Mouse (Mus musculus): ENCODE results near the gene Cpne5. TPM values are rescaled to one million over a fixed set of nuclear protein-coding genes. Genes with fewer than 3 reads are reported as not detected.
"Not testable (repeated sequence)": the region's sequence is repeated elsewhere in the genome, so short reads cannot be mapped to it uniquely, and the experiment has no call there.

Cpne5 gene
- 1.3 and 1.9 TPM in 2 replicates for total RNA-seq (2017)

- no peak for ATAC-seq (replicated peaks in 1 of 2; ENCODE audit: insufficient read depth in 1 of 2, low FRiP score in 2 of 2, low TSS enrichment in 1 of 2, low read depth in 1 of 2, poor library complexity in 2 of 2, severe bottlenecking in 2 of 2)
Measured at GRCm38 (mm10) chr17:29237772-29238420, at the start of gene Cpne5. Gene Cpne5 (minus strand): TSS chr17:29238167.

GRCm38 (mm10) chr17:29282216-29282952 lies 44.4 kb upstream of the Cpne5 start:
- ATAC-seq (replicated peaks in 1 of 2; ENCODE audit: insufficient read depth in 1 of 2, low FRiP score in 2 of 2, low TSS enrichment in 1 of 2, low read depth in 1 of 2, poor library complexity in 2 of 2, severe bottlenecking in 2 of 2), result no peak

- ATAC-seq (replicated peaks in 1 of 2; ENCODE audit: insufficient read depth in 1 of 2, low FRiP score in 2 of 2, low TSS enrichment in 1 of 2, low read depth in 1 of 2, poor library complexity in 2 of 2, severe bottlenecking in 2 of 2), result no peak
Measured at GRCm38 (mm10) chr17:29281541-29281940, 43.6 kb upstream of the Cpne5 start.

DNA sequence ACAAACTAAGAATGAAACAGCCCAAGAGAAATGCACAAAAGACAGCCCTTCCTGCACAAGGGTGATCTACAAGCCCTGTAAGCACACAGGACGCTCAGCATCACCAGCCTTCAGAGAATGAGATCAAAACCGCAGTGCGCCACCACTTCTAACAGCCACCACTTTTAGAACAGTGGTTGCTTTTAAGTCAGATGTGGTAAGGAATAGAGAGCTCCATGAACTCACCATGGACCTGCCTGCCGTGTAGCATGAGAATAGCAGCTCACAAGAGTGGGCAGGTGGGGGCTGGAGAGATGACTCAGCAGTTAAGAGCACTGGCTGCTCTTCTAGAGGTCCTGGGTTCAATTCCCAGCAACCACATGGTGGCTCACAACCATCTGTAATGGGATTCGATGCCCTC lies 42.5 kb upstream of the Cpne5 start:
- ATAC-seq (replicated peaks in 1 of 2; ENCODE audit: insufficient read depth in 1 of 2, low FRiP score in 2 of 2, low TSS enrichment in 1 of 2, low read depth in 1 of 2, poor library complexity in 2 of 2, severe bottlenecking in 2 of 2), result no peak

DNA sequence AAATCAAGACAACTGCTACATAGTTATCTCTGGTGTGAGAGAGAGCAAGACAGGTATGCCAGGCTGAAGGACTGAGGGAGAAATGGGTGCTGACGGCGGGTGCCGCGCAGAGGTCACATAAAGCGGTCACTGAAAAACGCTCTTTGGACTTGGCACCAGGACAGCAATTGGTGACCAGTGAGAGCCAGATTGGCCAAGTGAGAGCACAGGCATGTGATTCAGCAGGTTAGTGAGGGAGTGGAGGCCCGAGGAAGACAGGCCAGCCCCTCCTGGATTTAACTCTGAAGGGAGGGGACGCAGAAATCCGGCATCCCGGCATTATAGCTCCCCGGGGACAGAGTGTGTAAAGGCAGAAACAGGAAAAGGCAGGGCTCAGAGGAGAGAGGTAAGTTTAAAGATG lies 35.9 kb upstream of the Cpne5 start:
- no peak for ATAC-seq (replicated peaks in 1 of 2; ENCODE audit: insufficient read depth in 1 of 2, low FRiP score in 2 of 2, low TSS enrichment in 1 of 2, low read depth in 1 of 2, poor library complexity in 2 of 2, severe bottlenecking in 2 of 2)

- no peak for ATAC-seq (replicated peaks in 1 of 2; ENCODE audit: insufficient read depth in 1 of 2, low FRiP score in 2 of 2, low TSS enrichment in 1 of 2, low read depth in 1 of 2, poor library complexity in 2 of 2, severe bottlenecking in 2 of 2)
Measured at GRCm38 (mm10) chr17:29273156-29273555, 35.2 kb upstream of the Cpne5 start.

DNA sequence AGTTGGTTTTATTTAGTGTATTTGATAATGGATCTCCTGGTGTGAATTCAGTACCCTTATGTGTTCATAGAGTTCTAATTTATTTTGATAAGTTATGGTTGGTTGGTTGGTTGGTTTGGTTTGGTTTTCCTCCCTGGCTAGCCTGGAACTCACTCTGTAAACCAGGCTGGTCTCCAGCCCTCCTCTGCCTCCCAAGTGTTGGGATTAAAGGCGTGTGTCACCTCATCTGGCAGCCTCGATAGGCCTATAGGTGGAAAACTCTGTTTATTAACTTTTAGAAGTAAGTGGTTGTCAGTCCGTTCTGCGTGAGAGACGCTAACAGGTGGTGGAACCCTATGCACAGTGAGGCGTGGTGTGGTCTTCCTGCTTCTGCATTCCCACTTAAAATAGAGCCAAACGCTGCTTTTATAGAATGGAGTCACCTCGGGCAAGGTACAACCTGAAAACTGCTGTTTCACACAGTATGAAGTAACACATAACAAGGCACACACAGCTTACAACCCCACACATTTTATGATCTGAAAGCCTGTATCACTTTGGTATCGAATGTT lies 32.3 kb upstream of the Cpne5 start:
- ATAC-seq (replicated peaks in 1 of 2; ENCODE audit: insufficient read depth in 1 of 2, low FRiP score in 2 of 2, low TSS enrichment in 1 of 2, low read depth in 1 of 2, poor library complexity in 2 of 2, severe bottlenecking in 2 of 2), result no peak

DNA sequence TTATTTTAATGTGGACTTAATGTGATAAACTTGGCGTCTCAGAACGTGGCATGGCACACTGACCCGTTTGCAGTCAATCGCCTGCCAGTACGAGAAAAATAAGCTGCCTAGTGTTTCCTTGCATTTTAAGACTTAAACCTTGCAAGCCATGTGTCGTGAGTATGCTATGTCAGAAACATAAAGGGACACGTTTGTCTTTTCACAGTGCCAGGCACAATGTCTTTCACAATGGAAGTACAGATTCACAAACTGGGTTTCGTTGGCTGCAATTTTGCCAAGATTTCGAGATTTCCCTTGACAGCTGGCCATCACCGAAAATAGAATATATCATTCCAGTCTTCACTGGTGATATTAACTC lies 31.4 kb upstream of the Cpne5 start:
- ATAC-seq (replicated peaks in 1 of 2; ENCODE audit: insufficient read depth in 1 of 2, low FRiP score in 2 of 2, low TSS enrichment in 1 of 2, low read depth in 1 of 2, poor library complexity in 2 of 2, severe bottlenecking in 2 of 2), result no peak

DNA sequence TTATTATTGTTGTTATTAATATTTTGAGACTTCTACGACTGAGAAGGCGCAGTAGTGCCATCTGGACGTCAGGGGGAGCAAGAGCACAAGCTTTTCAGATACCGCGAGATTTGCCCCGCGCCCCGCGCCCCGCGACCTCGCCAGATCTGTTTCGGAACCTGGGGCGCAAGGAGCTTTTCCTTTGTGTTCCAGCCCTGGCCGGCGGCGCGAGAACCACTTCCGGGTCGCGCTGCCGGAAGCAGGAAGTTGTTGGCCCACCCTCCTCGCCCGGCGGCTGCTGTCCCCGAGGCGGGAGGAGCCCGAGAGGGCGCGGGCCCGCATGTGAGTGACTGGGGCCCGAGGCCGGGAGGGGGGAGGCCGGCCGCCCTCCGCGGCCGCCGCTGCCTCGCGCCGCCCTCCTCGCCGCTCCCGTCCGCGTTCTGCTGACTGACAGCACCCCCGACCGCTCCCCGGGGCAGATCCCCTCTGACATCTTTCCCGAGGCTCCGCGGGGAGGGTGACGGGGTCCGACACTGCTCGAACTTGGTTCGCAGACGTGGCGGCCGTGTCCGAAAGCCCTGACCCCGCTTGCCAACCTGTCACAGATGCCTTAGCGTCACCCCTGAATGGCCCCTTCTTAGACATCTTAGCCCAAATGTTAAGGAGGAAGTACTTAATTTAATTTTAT lies 30.8 kb upstream of the Cpne5 start, which contains the start of gene BC004004:
Gene BC004004 (plus strand): TSS at position 107 of the 667 bp plus-strand sequence.
- ATAC-seq (replicated peaks in 1 of 2; ENCODE audit: insufficient read depth in 1 of 2, low FRiP score in 2 of 2, low TSS enrichment in 1 of 2, low read depth in 1 of 2, poor library complexity in 2 of 2, severe bottlenecking in 2 of 2), result peak; percentile 89 to 92

- ATAC-seq (replicated peaks in 1 of 2; ENCODE audit: insufficient read depth in 1 of 2, low FRiP score in 2 of 2, low TSS enrichment in 1 of 2, low read depth in 1 of 2, poor library complexity in 2 of 2, severe bottlenecking in 2 of 2), result no peak
Measured at GRCm38 (mm10) chr17:29267931-29268681, 30.1 kb upstream of the Cpne5 start.

GRCm38 (mm10) chr17:29267040-29267439 lies 29.1 kb upstream of the Cpne5 start:
- not testable (repeated sequence) for ATAC-seq (replicated peaks in 1 of 2; ENCODE audit: insufficient read depth in 1 of 2, low FRiP score in 2 of 2, low TSS enrichment in 1 of 2, low read depth in 1 of 2, poor library complexity in 2 of 2, severe bottlenecking in 2 of 2)

DNA sequence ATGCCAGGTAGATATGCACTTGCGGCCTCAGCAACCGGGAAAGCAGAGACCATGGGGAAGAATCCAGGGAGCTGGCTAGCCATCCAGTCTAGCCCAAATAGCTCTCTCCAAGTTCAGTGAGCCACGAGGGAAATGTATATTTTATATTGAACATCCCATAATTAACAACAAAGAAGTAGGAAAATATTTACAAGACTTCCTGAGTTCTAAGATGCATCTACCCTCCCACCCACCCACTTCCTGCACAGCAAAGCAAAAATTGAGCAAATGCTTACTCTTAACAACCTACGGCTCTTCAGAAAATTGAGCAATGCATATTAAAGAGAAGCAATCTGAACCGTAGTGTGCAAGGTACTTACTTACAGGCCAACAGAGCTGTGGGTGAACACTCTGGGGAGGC lies 26.8 kb upstream of the Cpne5 start:
- no peak for ATAC-seq (replicated peaks in 1 of 2; ENCODE audit: insufficient read depth in 1 of 2, low FRiP score in 2 of 2, low TSS enrichment in 1 of 2, low read depth in 1 of 2, poor library complexity in 2 of 2, severe bottlenecking in 2 of 2)

DNA sequence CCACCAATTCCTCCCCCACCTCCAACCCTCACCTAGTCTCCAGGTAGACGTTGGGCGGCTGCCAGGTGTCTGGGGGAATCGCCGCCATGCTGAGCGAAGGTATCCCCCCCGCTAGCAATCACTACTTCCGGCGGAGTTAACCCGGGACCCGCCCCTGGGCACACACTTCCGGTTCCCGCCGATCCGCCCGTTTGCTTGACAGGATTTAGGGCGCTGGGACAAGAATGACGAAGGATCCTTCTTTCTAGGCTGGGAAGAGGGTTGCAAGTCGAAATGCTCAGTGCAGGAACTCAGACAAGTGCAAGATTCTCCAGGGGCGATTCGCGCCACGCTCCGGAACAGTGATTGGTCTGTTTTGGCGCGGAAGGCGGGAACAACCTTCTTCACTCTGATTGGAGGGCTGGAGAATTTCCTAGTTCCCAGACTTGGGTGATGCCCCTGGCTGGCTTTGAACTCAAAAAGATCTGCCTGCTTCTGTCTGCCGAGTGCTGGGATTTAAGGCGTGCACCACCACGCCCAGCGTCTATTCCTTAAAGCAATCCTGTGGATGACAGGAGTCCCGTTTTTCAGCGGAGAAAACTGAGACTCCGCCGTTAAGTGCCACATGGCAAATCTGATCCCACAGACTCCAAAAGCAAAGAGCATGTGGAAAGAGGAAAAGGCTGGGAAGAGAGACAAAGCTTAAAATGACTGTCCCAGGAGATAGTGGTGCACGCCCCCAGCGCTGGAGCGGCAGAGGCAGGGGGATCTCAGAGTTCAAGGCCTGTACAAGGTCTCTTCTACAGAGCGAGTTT lies 26.1 kb upstream of the Cpne5 start, which contains the start of gene Ppil1:
Gene Ppil1 (minus strand): TSS at position 347 of the 794 bp plus-strand sequence.
- peak; percentile 56 to 67 for ATAC-seq (replicated peaks in 1 of 2; ENCODE audit: insufficient read depth in 1 of 2, low FRiP score in 2 of 2, low TSS enrichment in 1 of 2, low read depth in 1 of 2, poor library complexity in 2 of 2, severe bottlenecking in 2 of 2)

DNA sequence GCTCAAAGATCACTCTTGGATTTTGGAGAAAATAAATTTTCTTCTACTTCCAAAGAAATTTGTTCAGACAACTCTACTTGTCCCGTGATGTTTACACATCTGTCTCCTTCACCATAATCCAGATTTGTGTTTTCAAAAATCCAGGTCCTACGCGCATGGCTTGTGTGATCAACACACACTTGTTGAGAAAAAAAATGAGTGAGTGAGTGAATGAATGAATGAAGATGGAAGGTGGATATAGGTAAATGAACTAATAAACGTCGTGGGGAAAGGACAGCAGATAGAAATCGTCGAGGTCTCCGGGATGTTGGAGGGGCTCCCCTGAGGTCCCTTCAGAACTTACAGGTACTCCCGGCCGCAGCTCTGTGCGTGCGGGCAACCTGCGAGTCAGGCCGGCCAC lies 25.4 kb upstream of the Cpne5 start:
- 0 out of 4 replicates have a peak, but pooled peaks of 1 of the 2 experiments have one; percentile 4 for ATAC-seq (replicated peaks in 1 of 2; ENCODE audit: insufficient read depth in 1 of 2, low FRiP score in 2 of 2, low TSS enrichment in 1 of 2, low read depth in 1 of 2, poor library complexity in 2 of 2, severe bottlenecking in 2 of 2)

GRCm38 (mm10) chr17:29262259-29262649 lies 24.3 kb upstream of the Cpne5 start:
- no peak for ATAC-seq (replicated peaks in 1 of 2; ENCODE audit: insufficient read depth in 1 of 2, low FRiP score in 2 of 2, low TSS enrichment in 1 of 2, low read depth in 1 of 2, poor library complexity in 2 of 2, severe bottlenecking in 2 of 2)

DNA sequence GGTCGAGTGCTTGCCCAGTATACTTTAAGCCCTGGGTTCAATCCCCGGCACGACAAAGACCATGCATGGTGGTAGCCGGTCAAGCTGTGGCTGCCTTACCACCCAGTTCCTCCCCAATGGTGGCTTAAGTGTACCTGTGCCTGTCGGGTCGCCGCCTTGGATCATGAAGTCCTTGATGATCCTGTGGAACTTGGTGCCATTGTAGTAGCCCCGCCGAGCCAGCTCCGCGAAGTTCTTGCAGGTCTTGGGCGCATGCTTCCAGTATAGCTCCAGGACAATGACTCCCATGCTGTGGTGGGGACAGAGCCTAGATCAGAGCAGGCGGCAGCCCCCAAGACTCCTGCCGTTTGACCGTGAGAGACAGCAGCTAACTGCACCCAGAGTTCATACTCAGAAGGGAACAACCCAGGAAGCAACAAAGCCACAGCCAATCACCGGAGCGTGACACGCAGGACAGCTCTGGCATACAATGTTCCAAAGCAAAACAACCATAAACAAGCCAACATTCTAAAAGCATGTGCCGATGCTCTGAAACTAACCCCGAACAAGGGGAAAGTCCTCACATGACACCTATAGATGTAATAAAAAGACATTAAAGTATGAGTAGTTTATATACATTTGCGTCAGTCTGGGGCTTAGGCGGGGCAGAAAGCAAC lies 23.8 kb upstream of the Cpne5 start:
- no peak for ATAC-seq (replicated peaks in 1 of 2; ENCODE audit: insufficient read depth in 1 of 2, low FRiP score in 2 of 2, low TSS enrichment in 1 of 2, low read depth in 1 of 2, poor library complexity in 2 of 2, severe bottlenecking in 2 of 2)
